Mouse (Mus musculus) left cerebral cortex, adult 2 months (tissue): ENCODE results near the gene Pip4k2a. TPM values are rescaled to one million over a fixed set of nuclear protein-coding genes. Genes with fewer than 3 reads are reported as not detected.

Experiments used
- DNase-seq, 2 experiments: peaks; one replicate each; pipeline ENCODE4 v3.0.0; 2021 to 2022; ENCODE audit warnings: low spot score in 2 of 2, mixed read lengths in 1 of 2; ENCODE audit errors: extremely low spot score in 1 of 2
- H3K27ac ChIP-seq: fragments of 200-600 bp; 2 replicates; pipeline ENCODE4 v1.8.1; 2022
- H3K4me3 ChIP-seq: fragments of 200-600 bp; 2 replicates; pipeline ENCODE4 v1.8.1; 2022
- CTCF ChIP-seq: fragments of 200-600 bp; IDR thresholded peaks from 2 replicates; pipeline ENCODE4 v1.8.1; 2022; ENCODE audit warnings: antibody characterized with exemption, mild to moderate bottlenecking, moderate library complexity
- intact Hi-C: fragments of 180-260 bp; cut with DNase I; formaldehyde crosslinking; loops from one replicate; pipeline ENCODE4 v1.15.1; 2025
- total RNA-seq, 2 experiments: library from RNA; stranded (reverse); gene quantifications; 2 replicates each; pipeline ENCODE4 v1.2.3; 2021

Gene Pip4k2a
- total RNA-seq, 2 experiments from 2014 or later: 49.3 to 50.1 TPM

GRCm38 (mm10) chr2:18835266-18835908 lies 162.5 kb downstream of the Pip4k2a start:
- Histone ChIP-seq H3K27ac (no peak overlapping the region), H3K4me3 (no peak overlapping the region)
- no peak for TF ChIP-seq CTCF
- intact Hi-C loops: no loop called here
- DNase-seq: no peak

DNA sequence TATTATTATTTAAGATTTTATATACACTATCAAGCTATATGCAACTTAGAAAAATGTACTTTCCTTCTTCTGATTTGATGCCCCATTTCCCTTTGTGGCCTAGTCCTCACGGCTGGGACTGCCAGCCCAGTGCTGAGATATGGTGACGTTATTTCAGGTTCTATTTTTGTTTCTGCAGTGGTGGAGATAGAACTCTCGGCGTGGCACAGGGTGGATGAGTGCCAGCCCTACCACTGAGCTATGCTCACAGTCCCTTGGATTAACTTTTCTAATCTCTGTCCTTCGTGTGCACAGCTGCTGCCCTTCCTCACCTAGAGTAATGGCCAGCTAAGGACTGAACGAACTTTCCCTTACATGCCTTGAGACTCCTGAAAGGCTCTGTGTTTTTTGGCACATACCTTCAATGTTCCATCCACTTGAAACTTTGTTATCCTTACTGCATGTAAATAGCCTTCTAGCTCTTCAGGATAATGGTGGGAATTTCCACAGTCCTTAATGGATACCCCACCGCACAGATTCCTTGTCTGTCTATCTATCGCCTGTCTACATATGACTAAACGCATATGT lies 164.8 kb downstream of the Pip4k2a start:
- no peak overlapping the region for H3K27ac ChIP-seq
- H3K4me3 ChIP-seq: no peak overlapping the region
- no peak for DNase-seq
- intact Hi-C loops: no loop called here
- no peak for TF ChIP-seq CTCF

DNA sequence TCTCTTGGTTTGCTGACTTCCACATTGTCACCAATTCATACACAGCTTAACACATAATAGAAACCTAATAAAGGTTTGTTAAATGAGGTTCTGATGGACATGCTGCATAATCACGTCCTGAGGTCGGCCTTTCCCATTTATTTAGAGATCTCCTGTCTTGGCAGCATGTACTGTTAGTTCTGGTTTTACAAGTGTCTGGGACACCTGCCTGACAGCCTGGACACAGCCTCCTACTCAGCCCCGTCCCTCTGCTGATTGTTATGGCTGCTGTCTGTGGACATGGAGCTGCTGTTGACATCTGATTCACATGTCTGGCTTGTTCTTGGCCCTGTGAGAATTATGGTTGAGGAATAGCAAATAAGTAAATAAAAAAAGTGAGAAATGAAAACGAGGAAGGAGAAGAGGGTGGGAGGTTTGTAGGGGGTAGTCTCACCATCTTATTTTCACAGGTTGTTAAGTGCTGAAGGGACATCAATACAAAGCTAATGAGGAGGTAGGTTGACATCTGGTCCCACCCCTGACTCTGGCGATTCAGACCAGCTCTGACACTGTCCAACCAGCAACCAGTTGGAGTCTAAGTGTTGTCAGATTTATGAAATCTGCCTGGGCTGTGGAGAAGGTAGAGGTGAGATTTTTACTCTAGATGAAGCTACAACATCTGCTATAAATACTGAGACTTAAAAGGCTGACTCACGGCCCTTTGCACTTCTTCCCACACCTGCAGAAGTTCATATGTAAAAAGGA lies 166.7 kb downstream of the Pip4k2a start:
- intact Hi-C loops: no loop called here
- no peak overlapping the region for H3K4me3 ChIP-seq
- no peak for DNase-seq
- no peak for TF ChIP-seq CTCF
- no peak overlapping the region for H3K27ac ChIP-seq

GRCm38 (mm10) chr2:18822711-18823110 lies 175.2 kb downstream of the Pip4k2a start:
- no peak for DNase-seq
- TF ChIP-seq CTCF: no peak
- intact Hi-C loops: no loop called here
- Histone ChIP-seq H3K4me3 (no peak overlapping the region), H3K27ac (no peak overlapping the region)

DNA sequence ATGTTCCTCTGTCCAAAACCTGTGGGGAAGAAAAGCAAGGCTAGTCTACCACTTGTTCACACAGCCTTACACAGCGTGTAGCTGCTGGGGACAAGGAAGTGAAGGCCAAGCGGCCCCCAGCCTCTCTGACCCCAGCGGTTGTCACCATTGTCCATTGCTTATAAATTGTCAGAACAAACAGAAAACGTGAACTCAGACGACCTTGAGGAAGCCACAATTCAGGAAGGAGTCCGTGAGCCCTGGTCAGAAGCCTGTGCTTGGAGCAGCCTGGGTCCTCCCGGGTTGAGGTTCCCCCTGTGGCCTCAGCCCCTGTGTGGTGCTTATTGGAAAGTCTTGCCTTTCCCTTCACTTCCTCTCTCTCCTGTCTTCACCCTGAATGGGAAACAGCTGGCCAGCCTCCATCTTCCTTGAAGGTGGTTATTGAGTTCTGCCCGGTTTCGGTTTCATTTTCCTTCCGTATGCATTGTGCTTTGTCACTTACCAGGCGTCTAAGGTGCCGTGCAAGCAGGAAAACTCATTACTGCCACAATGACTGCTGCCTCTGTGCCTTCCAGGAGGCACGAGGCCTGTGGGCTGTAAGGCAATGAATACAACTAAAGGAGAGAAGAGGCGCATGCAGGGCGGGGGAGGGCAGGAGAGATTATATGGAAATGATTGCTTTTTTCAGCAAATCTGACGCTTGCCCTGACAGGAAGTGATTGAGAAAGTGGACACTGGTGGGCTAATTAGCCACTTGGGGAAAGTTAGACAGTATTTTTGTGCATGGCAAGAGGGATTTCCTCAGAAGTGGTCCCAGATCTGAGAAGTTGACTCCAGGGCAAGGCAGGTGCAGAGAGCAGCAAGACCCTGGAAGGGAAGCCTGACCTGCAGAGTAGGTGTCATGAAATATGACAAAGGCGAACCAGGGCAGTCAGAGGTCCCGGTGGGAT lies 176.2 kb downstream of the Pip4k2a start:
- DNase-seq: no peak
- peak overlapping the region; percentile 27 for H3K4me3 ChIP-seq
- H3K27ac ChIP-seq: no peak overlapping the region
- intact Hi-C loops: no loop called here
- no peak for TF ChIP-seq CTCF

- intact Hi-C loops: no loop called here
- H3K4me3 ChIP-seq: no peak overlapping the region
- TF ChIP-seq CTCF: no peak; the same call in 1 of the 2 replicates
- no peak for DNase-seq
- H3K27ac ChIP-seq: no peak overlapping the region
Measured at GRCm38 (mm10) chr2:18819520-18819919, 178.4 kb downstream of the Pip4k2a start.

- no peak for DNase-seq
- no peak overlapping the region for H3K27ac ChIP-seq
- no peak overlapping the region for H3K4me3 ChIP-seq
- intact Hi-C loops: no loop called here
- no peak for TF ChIP-seq CTCF
Measured at GRCm38 (mm10) chr2:18816036-18816435, 181.9 kb downstream of the Pip4k2a start.

GRCm38 (mm10) chr2:18815336-18815965 lies 182.5 kb downstream of the Pip4k2a start:
- Histone ChIP-seq H3K4me3 (no peak overlapping the region), H3K27ac (no peak overlapping the region)
- intact Hi-C loops: no loop called here
- no peak for TF ChIP-seq CTCF
- no peak for DNase-seq

DNA sequence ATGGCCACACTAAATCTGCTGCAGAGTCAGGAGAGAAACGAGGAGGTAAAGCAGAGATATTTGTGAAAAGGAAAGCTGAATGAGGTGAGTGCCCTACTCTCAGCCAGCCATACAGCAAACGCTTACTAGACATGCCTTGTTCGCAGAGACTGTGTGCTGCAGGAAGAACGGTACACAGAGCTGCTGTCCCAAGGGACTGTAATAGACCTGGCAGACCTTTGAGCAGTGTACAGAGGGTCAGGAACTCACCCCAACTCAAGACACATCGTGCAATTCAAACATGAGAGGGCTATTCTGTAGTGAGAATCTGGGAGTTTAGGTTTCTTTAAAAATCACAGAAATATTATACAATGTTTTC lies 183.5 kb downstream of the Pip4k2a start:
- intact Hi-C loops: no loop called here
- DNase-seq: no peak
- Histone ChIP-seq H3K27ac (no peak overlapping the region), H3K4me3 (no peak overlapping the region)
- TF ChIP-seq CTCF: no peak

DNA sequence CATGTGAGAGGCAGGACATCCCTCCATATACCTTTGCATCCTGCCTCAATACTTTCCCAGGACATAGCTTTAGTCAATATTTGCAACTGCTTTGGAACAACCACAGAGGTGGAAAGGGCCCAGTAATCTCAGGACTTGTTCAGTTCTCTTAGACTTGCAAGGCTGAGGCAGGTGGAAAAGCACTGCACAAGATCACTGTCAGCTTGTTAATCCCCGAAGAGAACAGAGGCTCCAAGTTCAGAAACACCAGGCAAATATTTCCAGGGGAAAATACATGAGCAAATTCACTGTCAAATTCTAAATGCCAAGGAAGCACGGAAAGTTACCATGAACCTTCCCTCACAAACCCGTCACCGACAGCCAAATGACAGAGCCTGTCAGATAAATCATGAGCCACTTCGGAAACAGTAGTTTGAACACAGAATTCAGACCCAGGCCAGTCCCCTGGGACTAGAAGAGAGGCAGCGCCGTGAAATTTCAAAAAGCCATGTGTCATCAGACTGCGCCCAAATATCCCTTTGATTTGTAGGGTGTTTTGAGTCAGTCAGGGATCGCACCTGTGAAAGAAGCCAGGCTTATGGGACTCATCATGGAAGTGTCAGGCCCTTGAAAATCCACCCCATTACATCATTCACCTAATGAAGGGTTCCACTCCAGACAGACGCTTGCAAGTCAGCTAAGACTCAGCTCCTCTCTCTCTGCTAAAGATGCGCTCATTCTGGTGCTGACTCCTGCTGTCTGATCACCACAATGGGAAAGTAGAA lies 184.1 kb downstream of the Pip4k2a start:
- H3K4me3 ChIP-seq: no peak overlapping the region
- no peak for TF ChIP-seq CTCF
- no peak for DNase-seq
- no peak overlapping the region for H3K27ac ChIP-seq
- intact Hi-C loops: no loop called here

GRCm38 (mm10) chr2:18807961-18808360 lies 190.0 kb downstream of the Pip4k2a start:
- intact Hi-C loops: no loop called here
- DNase-seq: no peak
- H3K27ac ChIP-seq: no peak overlapping the region
- H3K4me3 ChIP-seq: no peak overlapping the region
- no peak for TF ChIP-seq CTCF
